Mouse (Mus musculus) layer of hippocampus, adult 8-10 months (tissue): ENCODE results near the gene Mettl11b. TPM values are rescaled to one million over a fixed set of nuclear protein-coding genes. Genes with fewer than 3 reads are reported as not detected.
"Not testable (repeated sequence)": the region's sequence is repeated elsewhere in the genome, so short reads cannot be mapped to it uniquely, and the experiment has no call there.

ENCODE experiments used
- DNase-seq, 2 experiments: peaks; one replicate each; pipeline ENCODE4 v3.0.0; 2022; ENCODE audit warnings: low spot score in 2 of 2
- total RNA-seq, 4 experiments: library from RNA; stranded (reverse); gene quantifications; 2 replicates each; pipeline ENCODE4 v1.2.4; 2022

Gene Mettl11b
- total RNA-seq, result 1 to 10 TPM in 3 of 4 experiments, under 1 TPM in 1; 0.96 to 4.2 (median 3.1) TPM

- peak in 1 of 2 experiments; percentile 6 for DNase-seq
Observed at GRCm38 (mm10) chr1:163725106-163725759, at the start of gene Mettl11b. Gene Mettl11b, minus strand, starts transcription at chr1:163725232.

GRCm38 (mm10) chr1:163757462-163758207, 32.6 kb upstream of the Mettl11b start:
- DNase-seq, result no peak

- no peak for DNase-seq
Observed at GRCm38 (mm10) chr1:163751360-163751992, 26.4 kb upstream of the Mettl11b start.

- no peak for DNase-seq
Observed at GRCm38 (mm10) chr1:163737239-163737533, 12.2 kb upstream of the Mettl11b start.

- no peak for DNase-seq
Observed at GRCm38 (mm10) chr1:163736441-163737238, 11.6 kb upstream of the Mettl11b start.

- not testable (repeated sequence) for DNase-seq
Observed at GRCm38 (mm10) chr1:163731166-163731565, 6.1 kb upstream of the Mettl11b start.

GRCm38 (mm10) chr1:163723913-163724312, 1.1 kb downstream of the Mettl11b start:
- DNase-seq, result no peak

- DNase-seq, result no peak
Observed at GRCm38 (mm10) chr1:163708618-163709017, 16.4 kb downstream of the Mettl11b start.

- DNase-seq, result no peak
Observed at GRCm38 (mm10) chr1:163700571-163700970, 24.5 kb downstream of the Mettl11b start.

GRCm38 (mm10) chr1:163699702-163700101, 25.3 kb downstream of the Mettl11b start:
- DNase-seq, result no peak

- no peak for DNase-seq
Observed at GRCm38 (mm10) chr1:163691860-163692259, 33.2 kb downstream of the Mettl11b start.

- DNase-seq, result no peak
Observed at GRCm38 (mm10) chr1:163682935-163683430, 42.0 kb downstream of the Mettl11b start.

GRCm38 (mm10) chr1:163682127-163682526, 42.9 kb downstream of the Mettl11b start:
- DNase-seq, result no peak

GRCm38 (mm10) chr1:163672866-163673265, 52.2 kb downstream of the Mettl11b start:
- no peak for DNase-seq

GRCm38 (mm10) chr1:163671326-163671725, 53.7 kb downstream of the Mettl11b start:
- DNase-seq, result no peak

- DNase-seq, result no peak
Observed at GRCm38 (mm10) chr1:163670702-163671101, 54.3 kb downstream of the Mettl11b start.

- no peak for DNase-seq
Observed at GRCm38 (mm10) chr1:163669936-163670335, 55.1 kb downstream of the Mettl11b start.

- DNase-seq, result no peak
Observed at GRCm38 (mm10) chr1:163662416-163662815, 62.6 kb downstream of the Mettl11b start.

- DNase-seq, result no peak
Observed at GRCm38 (mm10) chr1:163658535-163658928, 66.5 kb downstream of the Mettl11b start.

GRCm38 (mm10) chr1:163657766-163658534, 67.1 kb downstream of the Mettl11b start:
- DNase-seq, result no peak

GRCm38 (mm10) chr1:163657056-163657455, 68.0 kb downstream of the Mettl11b start:
- no peak for DNase-seq
